Mouse (Mus musculus) liver, embryonic 15.5 days (tissue): Measurements from ENCODE around the gene Gm42906. TPM values are rescaled to one million over a fixed set of nuclear protein-coding genes. Genes with fewer than 3 reads are reported as not detected.
A peak's percentile ranks its signal among the peaks of the same experiment; 100 is the strongest.

Experiments
- ATAC-seq: fragments of 200-750 bp; cut with Nextera tagmentation; 2 replicates; pipeline ENCODE4 v1.8.0; 2017; ENCODE audit warnings: moderate number of reproducible peaks, mild to moderate bottlenecking, moderate library complexity; ENCODE audit not compliant: insufficient read depth
- H3K27ac ChIP-seq: fragments of 300-500 bp; sonication (generic); replicated peaks from 2 replicates; pipeline ENCODE4 v1.5.1; 2015; ENCODE audit warnings: mild to moderate bottlenecking, inconsistent platforms
- H3K27me3 ChIP-seq: fragments of 300-500 bp; sonication (generic); 2 replicates; pipeline ENCODE4 v1.6.1; 2015; ENCODE audit warnings: mild to moderate bottlenecking, inconsistent platforms
- H3K36me3 ChIP-seq: fragments of 300-500 bp; sonication (generic); replicated peaks from 2 replicates; pipeline ENCODE4 v1.6.1; 2015; ENCODE audit warnings: moderate library complexity, mild to moderate bottlenecking, inconsistent platforms
- H3K4me1 ChIP-seq: fragments of 300-500 bp; sonication (generic); replicated peaks from 2 replicates; pipeline ENCODE4 v1.6.1; 2015; ENCODE audit warnings: inconsistent platforms
- H3K4me2 ChIP-seq: fragments of 300-500 bp; sonication (generic); 2 replicates; pipeline ENCODE4 v1.6.1; 2015; ENCODE audit warnings: moderate library complexity, mild to moderate bottlenecking, inconsistent platforms
- H3K4me3 ChIP-seq: fragments of 300-500 bp; sonication (generic); replicated peaks from 2 replicates; pipeline ENCODE4 v1.5.1; 2015; ENCODE audit warnings: mild to moderate bottlenecking, inconsistent platforms
- H3K9ac ChIP-seq: fragments of 300-500 bp; sonication (generic); 2 replicates; pipeline ENCODE4 v1.6.1; 2015; ENCODE audit warnings: moderate library complexity, mild to moderate bottlenecking, inconsistent platforms
- H3K9me3 ChIP-seq: fragments of 300-500 bp; sonication (generic); replicated peaks from 2 replicates; pipeline ENCODE4 v1.6.1; 2016; ENCODE audit warnings: inconsistent platforms
- WGBS: fragments of 180-500 bp; shearing (Covaris S2); methylation state at CpG from one replicate; pipeline ENCODE4 v1.1.7; 2015; ENCODE audit warnings: mixed read lengths; ENCODE audit not compliant: insufficient replicate concordance; 5-methylcytosine and 5-hydroxymethylcytosine counted together
- polyA plus RNA-seq: library from polyadenylated mRNA; unstranded; fragments of >200 nt; fragmentation: Nextera tagmentation; extraction: Ambion mirVana; gene quantifications from 2 replicates; pipeline ENCODE4 v1.2.1, GENCODE M21; 2015

Gene Gm42906
- polyA plus RNA-seq, 1 experiment from 2014 or later: not detected

DNA sequence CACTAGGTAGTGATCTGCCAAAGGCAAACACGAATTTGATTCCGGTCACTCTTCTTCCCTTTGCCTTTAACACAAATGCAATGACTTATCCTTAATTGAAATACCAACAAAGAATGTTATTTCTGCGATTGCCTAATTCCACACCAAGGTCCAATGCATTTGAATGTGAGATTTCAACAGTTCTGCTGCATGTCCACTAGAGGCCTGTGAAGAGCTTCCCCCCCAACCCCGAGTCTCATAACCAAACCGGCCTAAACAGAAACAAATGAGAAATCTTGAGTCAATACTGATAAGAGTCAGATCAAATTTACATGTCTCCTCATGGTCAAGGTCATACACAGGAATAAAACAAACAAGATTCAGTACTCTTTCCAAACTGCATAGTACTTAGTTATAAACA, 285.7 kb downstream of the Gm42906 start:
- no peaks in the 10 kb centered on the region for H3K36me3 ChIP-seq
- no peaks in the 10 kb centered on the region for H3K27me3 ChIP-seq
- peaks cover 3% of the 10 kb centered on the region; the same call in 1 of the 2 replicates for H3K4me1 ChIP-seq
- peak overlapping the region; percentile 57 for H3K27ac ChIP-seq
- 31% methylated on average over 5 of the region's 5 CpGs for WGBS
- H3K9ac ChIP-seq: no peak overlapping the region
- ATAC-seq: peak; percentile 37; the same call in 1 of the 2 replicates
- no peak overlapping the region for H3K4me3 ChIP-seq
- no peak overlapping the region for H3K4me2 ChIP-seq
- no peaks in the 10 kb centered on the region for H3K9me3 ChIP-seq

DNA sequence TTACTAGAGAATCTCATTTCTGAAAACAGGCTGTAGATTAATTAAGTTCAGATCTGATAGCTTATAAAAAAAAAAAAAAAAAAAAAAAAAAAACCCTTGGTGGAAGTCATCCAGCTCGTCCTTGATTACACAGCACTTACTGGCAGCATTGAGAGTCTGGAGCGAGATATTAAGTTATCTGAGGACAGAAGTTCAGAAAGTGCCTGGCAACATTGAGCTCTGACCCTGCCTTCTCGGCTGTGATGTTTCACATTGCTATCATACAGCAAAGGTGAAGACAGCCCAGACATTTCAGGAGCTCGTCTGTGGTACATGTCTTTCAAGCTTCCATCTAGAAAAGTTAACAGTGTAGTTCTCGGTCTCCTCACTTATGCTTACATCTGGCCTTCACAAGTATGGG, 290.1 kb downstream of the Gm42906 start:
- Histone ChIP-seq H3K36me3 (no peaks in the 10 kb centered on the region), H3K27me3 (no peaks in the 10 kb centered on the region), H3K4me2 (no peak overlapping the region), H3K9ac (no peak overlapping the region), H3K4me1 (peaks cover 16% of the 10 kb centered on the region), H3K4me3 (no peak overlapping the region), H3K27ac (no peak overlapping the region), H3K9me3 (no peaks in the 10 kb centered on the region)
- ATAC-seq: no peak
- WGBS: 39% methylated on average over 5 of the region's 5 CpGs

DNA sequence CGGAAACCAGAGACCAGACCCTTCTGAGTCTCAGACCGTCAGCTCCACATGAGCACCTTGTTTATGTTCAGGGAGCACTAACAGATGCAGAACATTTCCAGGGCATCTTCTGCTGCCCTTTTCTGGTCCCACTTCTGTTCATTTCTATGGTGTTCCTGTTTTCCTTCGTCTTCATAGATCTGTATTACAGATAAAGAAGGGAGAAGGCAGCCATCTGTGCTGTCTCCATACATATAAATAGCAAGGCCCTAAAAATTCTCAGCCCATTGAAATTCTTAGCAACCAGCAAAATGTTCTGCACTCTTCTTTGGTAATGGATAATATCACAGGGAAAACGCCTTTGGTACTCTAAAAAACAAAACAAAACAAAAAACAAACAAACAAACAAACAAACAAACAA, 290.7 kb downstream of the Gm42906 start:
- H3K4me2 ChIP-seq: no peak overlapping the region
- no peaks in the 10 kb centered on the region for H3K36me3 ChIP-seq
- H3K27me3 ChIP-seq: no peaks in the 10 kb centered on the region
- H3K4me3 ChIP-seq: no peak overlapping the region
- WGBS: 70% methylated on average over 4 of the region's 4 CpGs
- H3K27ac ChIP-seq: no peak overlapping the region
- no peaks in the 10 kb centered on the region for H3K9me3 ChIP-seq
- peaks cover 14% of the 10 kb centered on the region for H3K4me1 ChIP-seq
- no peak for ATAC-seq
- H3K9ac ChIP-seq: no peak overlapping the region

DNA sequence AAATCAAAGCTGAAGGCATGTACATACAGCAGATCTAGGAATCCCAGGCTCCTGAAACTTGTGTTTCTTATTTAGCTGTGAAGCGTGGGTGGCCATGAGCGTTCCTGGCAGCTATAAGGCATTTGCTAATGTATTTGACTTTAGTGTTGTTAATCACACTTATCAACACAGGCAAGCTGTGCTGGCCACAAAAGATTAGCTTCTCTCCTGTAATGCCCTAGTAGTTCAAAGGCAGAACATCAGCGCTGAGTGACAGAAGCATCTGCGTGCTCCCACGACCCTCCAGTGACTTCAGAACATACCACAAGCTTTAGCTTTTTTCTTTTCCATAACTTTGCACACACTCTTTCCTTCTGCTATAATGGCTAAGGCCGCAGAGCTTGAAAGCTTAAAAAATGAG, 292.0 kb downstream of the Gm42906 start:
- H3K9me3 ChIP-seq: no peaks in the 10 kb centered on the region
- H3K4me1 ChIP-seq: peaks cover 14% of the 10 kb centered on the region
- H3K36me3 ChIP-seq: no peaks in the 10 kb centered on the region
- WGBS: 27% methylated on average over 6 of the region's 6 CpGs
- H3K27me3 ChIP-seq: no peaks in the 10 kb centered on the region
- H3K27ac ChIP-seq: 0 out of 2 replicates have a peak overlapping the region, but pooled peaks have one; percentile 19
- no peak overlapping the region for H3K9ac ChIP-seq
- peak; percentile 16; the same call in 1 of the 2 replicates for ATAC-seq
- no peak overlapping the region for H3K4me2 ChIP-seq
- no peak overlapping the region for H3K4me3 ChIP-seq

DNA sequence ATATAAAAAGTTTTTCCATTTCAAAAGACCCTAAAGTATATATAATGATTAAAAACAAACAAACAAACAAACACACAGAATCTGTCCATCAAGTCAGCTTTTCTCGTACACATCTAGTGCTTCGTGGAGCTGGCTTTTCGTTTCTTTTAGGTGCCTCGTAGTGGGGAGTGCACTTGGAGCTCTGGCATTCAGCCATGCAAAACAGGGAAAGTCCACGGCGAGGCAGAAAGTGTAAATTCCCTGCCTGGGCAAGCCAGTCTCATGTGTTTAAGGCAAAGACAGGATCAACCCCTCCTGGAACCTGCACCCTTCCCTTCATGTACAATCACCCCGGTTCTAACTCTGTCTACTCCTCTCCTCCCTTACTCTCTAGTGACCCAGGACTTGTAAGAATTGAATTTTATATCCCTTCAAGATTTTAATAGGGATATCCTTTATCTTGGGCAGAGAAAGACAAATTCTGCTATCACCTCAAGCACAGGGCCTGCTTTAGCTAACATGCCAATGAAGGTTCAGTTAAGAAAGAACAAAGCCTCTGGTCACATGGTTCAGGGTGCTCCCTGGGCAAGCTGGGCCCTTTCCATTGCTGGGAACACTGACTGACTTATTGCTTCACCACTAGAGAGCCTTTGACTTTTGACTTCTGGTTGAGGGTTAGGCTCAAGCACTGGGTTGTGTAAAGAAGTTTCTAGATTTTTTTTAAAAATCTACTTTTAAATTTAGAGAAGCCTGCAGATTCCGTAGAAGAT, 292.7 kb downstream of the Gm42906 start:
- no peak overlapping the region for H3K4me2 ChIP-seq
- H3K9ac ChIP-seq: no peak overlapping the region
- H3K36me3 ChIP-seq: no peaks in the 10 kb centered on the region
- H3K9me3 ChIP-seq: no peaks in the 10 kb centered on the region
- H3K27me3 ChIP-seq: no peaks in the 10 kb centered on the region
- H3K4me3 ChIP-seq: no peak overlapping the region
- ATAC-seq: peak; percentile 49
- H3K27ac ChIP-seq: peak overlapping the region; percentile 35; the same call in 1 of the 2 replicates
- peaks cover 14% of the 10 kb centered on the region for H3K4me1 ChIP-seq
- WGBS: 61% methylated on average over 8 of the region's 8 CpGs

DNA sequence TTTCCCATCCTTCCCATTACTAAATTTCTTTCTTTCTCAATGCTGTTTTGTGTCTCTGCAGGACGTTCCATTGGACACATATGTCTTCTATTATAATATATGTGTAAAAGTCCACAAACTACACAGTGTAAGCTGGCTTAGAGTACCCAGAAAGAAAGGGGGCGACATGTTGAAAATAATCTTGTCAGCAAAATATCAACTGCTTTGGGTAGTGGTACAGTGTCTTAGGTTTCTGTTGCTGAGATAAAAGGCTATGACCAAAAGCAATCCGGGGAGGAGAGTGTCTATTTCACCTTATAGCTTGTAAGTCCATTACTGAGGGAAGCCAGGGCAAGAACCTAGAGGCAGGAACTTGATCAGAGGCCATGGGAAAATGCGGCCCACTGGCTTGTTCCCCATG, 293.8 kb downstream of the Gm42906 start:
- no peak overlapping the region for H3K9ac ChIP-seq
- no peaks in the 10 kb centered on the region for H3K9me3 ChIP-seq
- no peak overlapping the region for H3K27ac ChIP-seq
- ATAC-seq: no peak
- no peak overlapping the region for H3K4me2 ChIP-seq
- peaks cover 14% of the 10 kb centered on the region for H3K4me1 ChIP-seq
- H3K4me3 ChIP-seq: no peak overlapping the region
- 77% methylated on average over 4 of the region's 4 CpGs for WGBS
- no peaks in the 10 kb centered on the region for H3K36me3 ChIP-seq
- no peaks in the 10 kb centered on the region for H3K27me3 ChIP-seq

DNA sequence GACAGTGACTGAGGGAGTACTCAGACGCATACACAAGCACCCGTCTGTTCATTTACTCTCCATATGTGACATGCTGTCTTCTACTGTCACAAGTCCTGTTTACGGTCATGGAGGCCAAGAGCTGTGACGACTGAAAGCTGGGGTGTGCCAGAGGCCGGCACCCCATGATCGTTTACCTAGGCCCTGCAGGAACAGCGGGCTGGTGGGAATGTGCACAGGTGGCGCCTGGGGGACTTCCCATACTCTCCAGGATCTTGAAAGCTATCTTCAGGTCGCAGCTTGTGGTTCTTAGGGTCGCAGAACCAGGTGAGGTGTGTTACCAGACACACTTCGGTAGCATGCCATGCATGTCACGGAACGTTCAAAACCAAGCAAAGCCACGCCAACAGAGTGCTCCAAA, 294.2 kb downstream of the Gm42906 start:
- Histone ChIP-seq H3K27me3 (no peaks in the 10 kb centered on the region), H3K4me2 (no peak overlapping the region), H3K27ac (no peak overlapping the region), H3K4me3 (no peak overlapping the region), H3K4me1 (peaks cover 14% of the 10 kb centered on the region), H3K9ac (no peak overlapping the region), H3K9me3 (no peaks in the 10 kb centered on the region), H3K36me3 (no peaks in the 10 kb centered on the region)
- ATAC-seq: no peak
- 76% methylated on average over 14 of the region's 14 CpGs for whole genome bisulfite sequencing

DNA sequence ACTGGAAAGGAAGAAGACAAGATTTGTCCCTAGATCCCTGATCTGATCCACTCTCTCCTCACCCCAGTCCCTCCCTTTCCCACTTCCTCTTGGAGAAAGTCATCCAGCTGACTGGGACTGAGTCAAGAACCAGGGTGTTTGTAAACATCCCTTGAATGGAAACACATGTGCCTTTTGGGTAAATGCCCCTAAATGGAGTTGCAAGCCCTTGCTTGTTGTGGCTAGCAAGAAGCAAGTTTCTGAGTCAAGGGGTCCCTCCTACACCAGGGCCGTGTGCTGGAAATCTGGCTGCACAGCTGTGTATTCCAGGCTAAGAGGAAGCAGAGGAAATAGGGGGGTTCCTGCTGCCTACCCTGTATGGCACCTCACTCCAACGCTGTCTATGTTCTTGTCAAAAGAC, 298.2 kb downstream of the Gm42906 start:
- H3K27ac ChIP-seq: no peak overlapping the region
- WGBS: 20% methylated on average over 2 of the region's 2 CpGs

DNA sequence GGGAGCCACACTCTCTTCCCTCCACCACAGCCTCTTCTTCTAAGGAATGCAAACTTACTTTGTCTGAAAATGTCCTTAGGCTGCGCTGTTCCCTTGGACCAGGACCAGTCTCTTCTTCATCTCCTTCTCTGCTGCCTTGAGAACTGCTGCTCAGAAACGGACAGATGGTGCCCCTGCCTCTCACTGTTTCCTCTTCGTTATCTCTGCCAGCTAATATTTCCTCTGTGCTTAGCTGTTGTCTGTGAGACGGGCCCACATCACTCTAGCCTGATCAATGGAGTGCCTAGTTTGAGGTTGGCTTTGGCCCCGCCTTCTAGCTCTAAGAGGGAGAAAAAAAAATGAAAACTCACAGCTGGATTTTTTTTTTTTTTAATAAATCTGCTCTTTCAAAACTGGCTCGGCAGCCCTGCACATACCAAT, 300.7 kb downstream of the Gm42906 start:
- Histone ChIP-seq H3K4me2 (no peak overlapping the region), H3K27ac (no peak overlapping the region), H3K4me3 (no peak overlapping the region), H3K9me3 (no peaks in the 10 kb centered on the region), H3K9ac (no peak overlapping the region), H3K27me3 (no peaks in the 10 kb centered on the region), H3K4me1 (no peaks in the 10 kb centered on the region), H3K36me3 (no peaks in the 10 kb centered on the region)
- no peak for ATAC-seq
- WGBS: 13% methylated on average over 6 of the region's 6 CpGs

More for the DNA sequence above, 298.2 kb downstream of the Gm42906 start:
- no peaks in the 10 kb centered on the region for H3K9me3 ChIP-seq
- no peaks in the 10 kb centered on the region for H3K27me3 ChIP-seq
- H3K4me3 ChIP-seq: no peak overlapping the region
- no peaks in the 10 kb centered on the region for H3K36me3 ChIP-seq
- H3K4me2 ChIP-seq: no peak overlapping the region
- H3K9ac ChIP-seq: no peak overlapping the region
- no peak; the same call in 1 of the 2 replicates for ATAC-seq
- H3K4me1 ChIP-seq: no peaks in the 10 kb centered on the region

DNA sequence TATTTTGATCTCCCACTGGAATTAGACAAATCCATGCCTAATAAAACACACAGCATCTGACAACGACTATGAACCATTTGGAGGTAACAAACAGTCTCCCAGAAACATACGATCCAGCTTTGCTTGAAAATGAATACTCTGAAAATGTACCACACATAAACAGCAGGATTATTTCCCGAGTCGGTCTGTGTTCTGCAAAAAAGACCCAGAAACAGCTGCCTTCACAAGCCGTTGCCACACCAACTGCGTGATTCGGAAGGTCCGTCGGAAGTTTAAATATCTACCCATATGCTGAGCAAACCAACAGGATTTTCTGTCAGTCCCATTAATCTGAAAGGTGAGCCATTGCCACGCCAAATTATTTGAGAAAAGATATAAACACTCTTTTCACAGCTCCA, 301.4 kb downstream of the Gm42906 start:
- Histone ChIP-seq H3K4me3 (no peak overlapping the region), H3K36me3 (no peaks in the 10 kb centered on the region), H3K4me2 (no peak overlapping the region), H3K9me3 (no peaks in the 10 kb centered on the region), H3K9ac (no peak overlapping the region), H3K4me1 (no peaks in the 10 kb centered on the region), H3K27me3 (no peaks in the 10 kb centered on the region), H3K27ac (no peak overlapping the region)
- ATAC-seq: no peak
- WGBS: 58% methylated on average over 10 of the region's 10 CpGs

DNA sequence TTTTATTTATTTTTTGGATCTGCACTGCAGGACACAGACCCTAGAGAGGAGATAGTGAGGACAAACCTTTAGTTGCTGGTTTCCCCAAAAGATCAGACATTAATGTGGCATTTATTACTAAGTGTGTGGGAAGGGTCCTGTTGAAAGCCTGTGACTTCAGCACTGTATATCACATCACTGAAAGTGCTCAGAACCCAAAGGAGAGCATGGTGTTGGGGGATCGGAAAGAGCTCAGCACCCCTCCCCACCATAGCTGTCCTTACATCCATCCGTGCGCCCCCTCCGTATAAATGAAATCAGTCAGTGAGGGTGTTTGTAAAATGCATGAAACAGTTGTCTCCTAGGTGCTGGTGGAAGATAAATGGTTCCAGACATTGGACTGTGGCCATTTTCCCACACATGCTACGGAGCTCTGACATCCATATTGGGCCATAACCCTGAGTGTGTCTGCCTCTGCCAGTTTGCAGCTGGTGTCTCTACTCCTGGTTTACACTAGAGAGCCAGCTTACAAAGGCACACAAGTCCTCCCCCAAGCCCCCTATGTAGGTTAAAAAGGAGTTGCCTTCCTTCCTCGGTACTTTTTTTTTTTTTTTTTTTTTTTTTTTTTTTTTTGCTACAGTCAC, 301.9 kb downstream of the Gm42906 start:
- WGBS: 73% methylated on average over 6 of the region's 6 CpGs
- Histone ChIP-seq H3K27ac (no peak overlapping the region), H3K4me2 (no peak overlapping the region)

More for the DNA sequence above, 301.9 kb downstream of the Gm42906 start:
- Histone ChIP-seq H3K36me3 (no peaks in the 10 kb centered on the region), H3K9ac (no peak overlapping the region), H3K4me1 (no peaks in the 10 kb centered on the region), H3K27me3 (no peaks in the 10 kb centered on the region), H3K4me3 (no peak overlapping the region), H3K9me3 (no peaks in the 10 kb centered on the region)
- ATAC-seq: no peak
